Mouse (Mus musculus) left cerebral cortex, adult 9 months (tissue): ENCODE data around the gene Cyp27b1.
"Not testable (repeated sequence)": the region's sequence is repeated elsewhere in the genome, so short reads cannot be mapped to it uniquely, and the experiment has no call there.

Source experiments
- DNase-seq, 2 experiments: peaks; one replicate each; pipeline ENCODE4 v3.0.0; 2022; ENCODE audit warnings: low spot score in 2 of 2

Cyp27b1 gene

GRCm38 (mm10) chr10:127049395-127050118 lies 1.5 kb downstream of the Cyp27b1 start:
- no peak for DNase-seq

- DNase-seq = no peak
Observed at GRCm38 (mm10) chr10:127050119-127050474, 2.0 kb downstream of the Cyp27b1 start.

GRCm38 (mm10) chr10:127054646-127055045 lies 6.6 kb downstream of the Cyp27b1 start:
- DNase-seq = no peak

GRCm38 (mm10) chr10:127055406-127055805 lies 7.4 kb downstream of the Cyp27b1 start:
- no peak for DNase-seq

- DNase-seq = no peak
Observed at GRCm38 (mm10) chr10:127056490-127056889, 8.4 kb downstream of the Cyp27b1 start.

- peak in 1 of 2 experiments; percentile 73 for DNase-seq
Observed at GRCm38 (mm10) chr10:127058161-127058560, 10.1 kb downstream of the Cyp27b1 start.

GRCm38 (mm10) chr10:127058708-127059107 lies 10.7 kb downstream of the Cyp27b1 start:
- DNase-seq = no peak

- no peak for DNase-seq
Observed at GRCm38 (mm10) chr10:127059174-127059967, 11.3 kb downstream of the Cyp27b1 start.

- DNase-seq = peak; percentile 57 to 71
Observed at GRCm38 (mm10) chr10:127059968-127060916, 12.2 kb downstream of the Cyp27b1 start, which contains the start of gene March9. Gene March9, minus strand, starts transcription at chr10:127060184.

- DNase-seq = no peak
Observed at GRCm38 (mm10) chr10:127061085-127061484, 13.0 kb downstream of the Cyp27b1 start.

- no peak for DNase-seq
Observed at GRCm38 (mm10) chr10:127061513-127061912, 13.5 kb downstream of the Cyp27b1 start.

- DNase-seq = not testable (repeated sequence)
Observed at GRCm38 (mm10) chr10:127062101-127062500, 14.1 kb downstream of the Cyp27b1 start.

- no peak for DNase-seq
Observed at GRCm38 (mm10) chr10:127062503-127062902, 14.5 kb downstream of the Cyp27b1 start.

GRCm38 (mm10) chr10:127063239-127063872 lies 15.3 kb downstream of the Cyp27b1 start, which contains the start of gene Cdk4:
Gene Cdk4, plus strand, starts transcription at chr10:127063534.
- peak; percentile 97 to 98 for DNase-seq

- DNase-seq = no peak
Observed at GRCm38 (mm10) chr10:127063913-127064870, 16.1 kb downstream of the Cyp27b1 start.

GRCm38 (mm10) chr10:127065981-127066380 lies 17.9 kb downstream of the Cyp27b1 start:
- no peak for DNase-seq

- DNase-seq = no peak
Observed at GRCm38 (mm10) chr10:127066519-127067018, 18.5 kb downstream of the Cyp27b1 start.

- no peak for DNase-seq
Observed at GRCm38 (mm10) chr10:127068360-127069038, 20.4 kb downstream of the Cyp27b1 start.
